Mouse (Mus musculus) forebrain, embryonic 11.5 days (tissue): ENCODE measurements at regions not wholly inside any gene's neighbourhood (a gene's known extent, or its start where the extent isn't known, plus 50 kb on each side); places are given as distances from the start of the nearest gene placed in this dataset.

ENCODE experiments used
- ATAC-seq: fragments of 200-750 bp; cut with Nextera tagmentation; replicated peaks from 2 replicates; pipeline ENCODE4 v1.8.0; 2017; ENCODE audit warnings: moderate TSS enrichment; ENCODE audit not compliant: low FRiP score
- DNase-seq: peaks from one replicate; pipeline ENCODE4 v3.0.0-alpha.2; 2017; ENCODE audit warnings: low spot score
- H3K27ac ChIP-seq: fragments of 300-500 bp; sonication (generic); 2 replicates; pipeline ENCODE4 v1.5.1; 2014; ENCODE audit warnings: low read depth, low read length
- H3K27me3 ChIP-seq: fragments of 300-500 bp; sonication (generic); 2 replicates; pipeline ENCODE4 v1.6.1; 2014; ENCODE audit warnings: mild to moderate bottlenecking, low read length, mixed read lengths; ENCODE audit not compliant: control insufficient read depth, insufficient read depth
- H3K36me3 ChIP-seq: fragments of 300-500 bp; sonication (generic); 2 replicates; pipeline ENCODE4 v1.6.1; 2014; ENCODE audit warnings: mild to moderate bottlenecking, low read length, moderate library complexity, mixed read lengths; ENCODE audit not compliant: control insufficient read depth, insufficient read depth
- H3K4me1 ChIP-seq: fragments of 300-500 bp; sonication (generic); replicated peaks from 2 replicates; pipeline ENCODE4 v1.6.1; 2014; ENCODE audit warnings: low read length, mixed read lengths; ENCODE audit not compliant: control insufficient read depth, insufficient read depth
- H3K4me2 ChIP-seq: fragments of 300-500 bp; sonication (generic); 2 replicates; pipeline ENCODE4 v1.6.1; 2014; ENCODE audit warnings: low read depth, mild to moderate bottlenecking, low read length, moderate library complexity, mixed read lengths; ENCODE audit not compliant: severe bottlenecking
- H3K4me3 ChIP-seq: fragments of 300-500 bp; sonication (generic); 2 replicates; pipeline ENCODE4 v1.5.1; 2014; ENCODE audit warnings: low read depth, low read length
- H3K9ac ChIP-seq: fragments of 300-500 bp; sonication (generic); 2 replicates; pipeline ENCODE4 v1.6.1; 2014; ENCODE audit warnings: low read length
- H3K9me3 ChIP-seq: fragments of 300-500 bp; sonication (generic); 2 replicates; pipeline ENCODE4 v1.6.1; 2016; ENCODE audit warnings: low read length, mixed read lengths; ENCODE audit not compliant: control insufficient read depth
- WGBS: fragments of 180-500 bp; shearing (Covaris S2); extraction: QIAGEN DNeasy Blood & Tissue Kit; methylation state at CpG from one replicate; pipeline ENCODE4 v1.1.7; 2014; 5-methylcytosine and 5-hydroxymethylcytosine counted together

DNA sequence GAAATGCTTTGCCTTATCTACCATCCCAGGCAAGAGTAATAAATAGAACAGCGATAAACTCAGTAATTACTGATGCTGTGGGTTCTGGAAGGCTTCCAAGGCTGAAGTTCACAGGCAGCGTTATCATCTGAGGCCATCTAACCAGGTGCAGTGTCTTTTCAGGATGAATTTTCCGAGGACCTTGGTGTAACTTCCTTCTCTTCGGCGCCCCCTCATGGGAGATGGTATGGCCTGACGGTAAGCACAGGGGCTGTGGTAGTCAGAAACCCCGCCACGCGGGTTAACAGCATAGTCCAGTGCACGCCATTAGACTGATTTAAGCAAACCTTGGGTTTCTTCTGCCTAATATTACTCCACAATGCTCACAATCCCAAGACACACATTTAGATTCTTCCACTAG is 140.5 kb upstream of the Ddx18 start:
- H3K9me3 ChIP-seq, result no peaks in the 10 kb centered on the region
- no peaks in the 10 kb centered on the region for H3K27me3 ChIP-seq
- H3K27ac ChIP-seq, result no peak overlapping the region
- H3K4me1 ChIP-seq, result no peaks in the 10 kb centered on the region
- no peak overlapping the region for H3K4me3 ChIP-seq
- H3K36me3 ChIP-seq, result no peaks in the 10 kb centered on the region
- no peak for ATAC-seq
- DNase-seq, result no peak
- no peak overlapping the region for H3K9ac ChIP-seq
- no peak overlapping the region for H3K4me2 ChIP-seq
- WGBS, result 67% methylated on average over 10 of the region's 10 CpGs

DNA sequence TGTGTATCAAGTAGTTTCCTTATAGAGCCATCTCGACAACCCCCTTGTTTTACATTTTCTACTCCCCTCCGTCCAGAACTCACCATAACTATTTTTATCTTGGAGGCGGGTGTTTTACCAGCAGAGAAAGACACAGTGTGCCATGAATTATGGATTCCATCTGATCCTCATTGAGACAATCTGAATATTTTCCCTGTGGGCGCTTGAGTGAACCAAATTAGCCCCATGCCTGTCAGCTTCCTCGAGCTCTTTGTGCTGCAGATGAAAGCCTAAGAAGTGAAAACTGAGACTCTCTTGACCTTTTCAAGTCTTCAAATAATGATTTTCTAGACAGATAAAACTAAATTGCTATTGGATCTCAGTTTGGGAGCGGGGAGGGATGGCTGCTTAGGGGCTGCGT is 134.0 kb upstream of the Ddx18 start:
- no peaks in the 10 kb centered on the region for H3K9me3 ChIP-seq
- no peak overlapping the region for H3K4me2 ChIP-seq
- DNase-seq (no peak), ATAC-seq (no peak)
- H3K4me1 ChIP-seq, result no peaks in the 10 kb centered on the region
- 59% methylated on average over 7 of the region's 7 CpGs for WGBS
- H3K27ac ChIP-seq, result no peak overlapping the region
- H3K27me3 ChIP-seq, result no peaks in the 10 kb centered on the region
- H3K4me3 ChIP-seq, result no peak overlapping the region
- H3K9ac ChIP-seq, result no peak overlapping the region
- no peaks in the 10 kb centered on the region for H3K36me3 ChIP-seq

GRCm38 (mm10) chr1:121653901-121654300 is 86.1 kb upstream of the Ddx18 start:
- Histone ChIP-seq H3K4me3 (no peak overlapping the region), H3K4me2 (no peak overlapping the region), H3K27me3 (no peaks in the 10 kb centered on the region), H3K4me1 (no peaks in the 10 kb centered on the region), H3K9ac (no peak overlapping the region), H3K27ac (no peak overlapping the region), H3K36me3 (no peaks in the 10 kb centered on the region), H3K9me3 (no peaks in the 10 kb centered on the region)
- no peak for ATAC-seq
- DNase-seq, result no peak
- WGBS, result 83% methylated on average over 1 of the region's 1 CpGs

GRCm38 (mm10) chr1:121650071-121650470 is 82.3 kb upstream of the Ddx18 start:
- DNase-seq (no peak), ATAC-seq (no peak)
- 95% methylated on average over 3 of the region's 3 CpGs for WGBS
- H3K9ac ChIP-seq, result no peak overlapping the region
- H3K4me2 ChIP-seq, result no peak overlapping the region
- no peaks in the 10 kb centered on the region for H3K27me3 ChIP-seq
- H3K4me1 ChIP-seq, result no peaks in the 10 kb centered on the region
- no peaks in the 10 kb centered on the region for H3K36me3 ChIP-seq
- no peaks in the 10 kb centered on the region for H3K9me3 ChIP-seq
- no peak overlapping the region for H3K4me3 ChIP-seq
- no peak overlapping the region for H3K27ac ChIP-seq

- no peak for DNase-seq
- Histone ChIP-seq H3K36me3 (no peaks in the 10 kb centered on the region), H3K27ac (no peak overlapping the region), H3K4me2 (no peak overlapping the region), H3K9me3 (no peaks in the 10 kb centered on the region), H3K9ac (no peak overlapping the region), H3K4me3 (no peak overlapping the region), H3K27me3 (no peaks in the 10 kb centered on the region), H3K4me1 (no peaks in the 10 kb centered on the region)
- ATAC-seq, result no peak
- 87% methylated on average over 2 of the region's 2 CpGs for WGBS
These were observed 63.7 kb upstream of the Ddx18 start for GRCm38 (mm10) chr1:121631466-121631865.

DNA sequence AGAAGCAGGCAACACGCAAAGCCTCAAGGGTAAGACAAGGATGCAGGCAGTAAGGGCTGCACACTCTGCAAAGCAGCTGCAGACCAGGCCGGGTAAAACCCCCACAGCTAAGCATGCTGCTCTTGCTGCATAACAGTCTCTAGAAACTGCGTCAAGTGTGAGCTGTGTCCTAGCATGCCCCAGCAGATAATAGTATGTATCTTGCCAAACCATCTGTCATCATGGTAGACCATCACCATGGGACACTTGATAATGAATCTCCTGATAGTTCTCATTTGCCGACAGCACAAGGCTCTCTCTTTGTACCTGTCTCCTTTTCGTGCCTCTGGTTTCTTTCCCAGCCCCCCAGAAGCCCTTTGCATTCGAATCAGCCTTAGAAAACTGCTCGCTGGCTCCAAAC is 52.5 kb upstream of the Ddx18 start:
- no peaks in the 10 kb centered on the region for H3K4me1 ChIP-seq
- no peaks in the 10 kb centered on the region for H3K36me3 ChIP-seq
- no peak for DNase-seq
- H3K4me3 ChIP-seq, result no peak overlapping the region
- no peak overlapping the region for H3K27ac ChIP-seq
- no peaks in the 10 kb centered on the region for H3K9me3 ChIP-seq
- no peak overlapping the region for H3K4me2 ChIP-seq
- no peak overlapping the region for H3K9ac ChIP-seq
- no peaks in the 10 kb centered on the region for H3K27me3 ChIP-seq
- 76% methylated on average over 7 of the region's 7 CpGs for WGBS
- ATAC-seq, result no peak

- DNase-seq, result no peak
- ATAC-seq, result no peak
- no peaks in the 10 kb centered on the region for H3K9me3 ChIP-seq
These were observed 50.8 kb upstream of the Ddx18 start for GRCm38 (mm10) chr1:121618550-121618949.

More at GRCm38 (mm10) chr1:121618550-121618949, 50.8 kb upstream of the Ddx18 start:
- Histone ChIP-seq H3K9ac (no peak overlapping the region), H3K4me1 (no peaks in the 10 kb centered on the region), H3K36me3 (no peaks in the 10 kb centered on the region), H3K27me3 (no peaks in the 10 kb centered on the region), H3K27ac (no peak overlapping the region), H3K4me3 (no peak overlapping the region), H3K4me2 (no peak overlapping the region)
